Mouse (Mus musculus): ENCODE data around the gene Vmn2r89. TPM values are rescaled to one million over a fixed set of nuclear protein-coding genes. Genes with fewer than 3 reads are reported as not detected.

The Vmn2r89 gene
- polyA plus RNA-seq, 1 experiment from 2014 or later, result not detected

- Histone ChIP-seq H3K36me3 (ENCODE audit: control insufficient read depth, insufficient read depth, low read length) (no peaks in the 10 kb centered on the region), H3K4me2 (ENCODE audit: low read depth, low read length, severe bottlenecking) (no peak overlapping the region), H3K27ac (ENCODE audit: low read depth, low read length) (no peak overlapping the region), H3K9ac (ENCODE audit: low read length) (no peak overlapping the region), H3K4me3 (ENCODE audit: low read depth, low read length) (no peak overlapping the region), H3K27me3 (ENCODE audit: control insufficient read depth, insufficient read depth, low read length) (no peaks in the 10 kb centered on the region), H3K4me1 (replicated peaks; ENCODE audit: control insufficient read depth, insufficient read depth, low read length) (no peaks in the 10 kb centered on the region), H3K9me3 (ENCODE audit: control insufficient read depth, low read length) (no peaks in the 10 kb centered on the region)
- no peak for DNase-seq (ENCODE audit: low spot score)
- no peak for ATAC-seq (replicated peaks; ENCODE audit: low FRiP score)
- 94% methylated on average over 8 of the region's 8 CpGs for WGBS
Observed at GRCm38 (mm10) chr14:51507416-51507815, 55.8 kb downstream of the Vmn2r89 start.

Other genes starting within 250 kb of the Vmn2r89 start
- not detected in 2 replicates for gene Ear14, start 248.5 kb upstream of the Vmn2r89 start, polyA plus RNA-seq (2014; fragmentation: Nextera tagmentation; extraction: Ambion mirVana)
- not detected in 2 replicates for gene Rnase2a, start 195.7 kb upstream of the Vmn2r89 start, polyA plus RNA-seq (2014; fragmentation: Nextera tagmentation; extraction: Ambion mirVana)
- gene Gm7247, start 90.1 kb upstream of the Vmn2r89 start, polyA plus RNA-seq (2014; fragmentation: Nextera tagmentation; extraction: Ambion mirVana), result not detected in 2 replicates
- gene Vmn2r88, start 41.0 kb upstream of the Vmn2r89 start, polyA plus RNA-seq (2014; fragmentation: Nextera tagmentation; extraction: Ambion mirVana), result not detected in 2 replicates
- not detected in 2 replicates for gene Gm5622, start 100.9 kb downstream of the Vmn2r89 start, polyA plus RNA-seq (2014; fragmentation: Nextera tagmentation; extraction: Ambion mirVana)
- gene Gm17175, start 122.2 kb downstream of the Vmn2r89 start, polyA plus RNA-seq (2014; fragmentation: Nextera tagmentation; extraction: Ambion mirVana), result not detected in 2 replicates
- gene Gm17174, start 140.3 kb downstream of the Vmn2r89 start, polyA plus RNA-seq (2014; fragmentation: Nextera tagmentation; extraction: Ambion mirVana), result not detected in 2 replicates
- not detected in 2 replicates for gene Gm17078, start 159.5 kb downstream of the Vmn2r89 start, polyA plus RNA-seq (2014; fragmentation: Nextera tagmentation; extraction: Ambion mirVana)
- gene Gm4181, start 183.8 kb downstream of the Vmn2r89 start, polyA plus RNA-seq (2014; fragmentation: Nextera tagmentation; extraction: Ambion mirVana), result not detected in 2 replicates
- not detected in 2 replicates for gene Gm17079, start 243.6 kb downstream of the Vmn2r89 start, polyA plus RNA-seq (2014; fragmentation: Nextera tagmentation; extraction: Ambion mirVana)